Mouse (Mus musculus) right cerebral cortex, postnatal 36 days (tissue): ENCODE results near the gene Rab36.

Source experiments
- DNase-seq, 2 experiments: peaks; one replicate each; pipeline ENCODE4 v3.0.0; 2022; ENCODE audit warnings: low spot score in 2 of 2, mixed read lengths in 1 of 2

The Rab36 gene

GRCm38 (mm10) chr10:75044459-75044858 is 7.6 kb downstream of the Rab36 start:
- no peak for DNase-seq

- no peak for DNase-seq
Observed at GRCm38 (mm10) chr10:75045831-75046230, 9.0 kb downstream of the Rab36 start.

- no peak for DNase-seq
Observed at GRCm38 (mm10) chr10:75048711-75049110, 11.9 kb downstream of the Rab36 start.

- no peak for DNase-seq
Observed at GRCm38 (mm10) chr10:75051364-75052074, 14.7 kb downstream of the Rab36 start.

- no peak for DNase-seq
Observed at GRCm38 (mm10) chr10:75052902-75053301, 16.0 kb downstream of the Rab36 start.

- no peak for DNase-seq
Observed at GRCm38 (mm10) chr10:75053655-75054054, 16.8 kb downstream of the Rab36 start.

- no peak for DNase-seq
Observed at GRCm38 (mm10) chr10:75054125-75054524, 17.3 kb downstream of the Rab36 start.

GRCm38 (mm10) chr10:75055672-75056071 is 18.8 kb downstream of the Rab36 start:
- no peak for DNase-seq

- DNase-seq, result no peak
Observed at GRCm38 (mm10) chr10:75056255-75056654, 19.4 kb downstream of the Rab36 start.

GRCm38 (mm10) chr10:75058336-75058735 is 21.5 kb downstream of the Rab36 start:
- DNase-seq, result no peak

- DNase-seq, result no peak
Observed at GRCm38 (mm10) chr10:75058761-75059395, 22.0 kb downstream of the Rab36 start.

GRCm38 (mm10) chr10:75059396-75059795 is 22.5 kb downstream of the Rab36 start:
- peak in 1 of 2 experiments; percentile 71 for DNase-seq

GRCm38 (mm10) chr10:75060217-75060842 is 23.5 kb downstream of the Rab36 start, which contains the start of gene Bcr:
Bcr (plus strand) TSS chr10:75060592.
- peak; percentile 49 to 59 for DNase-seq

- DNase-seq, result no peak
Observed at GRCm38 (mm10) chr10:75060843-75061235, 24.0 kb downstream of the Rab36 start.

- no peak for DNase-seq
Observed at GRCm38 (mm10) chr10:75061341-75062188, 24.7 kb downstream of the Rab36 start.

GRCm38 (mm10) chr10:75062189-75062561 is 25.3 kb downstream of the Rab36 start:
- DNase-seq, result no peak

GRCm38 (mm10) chr10:75062621-75063020 is 25.8 kb downstream of the Rab36 start:
- DNase-seq, result no peak

- DNase-seq, result no peak
Observed at GRCm38 (mm10) chr10:75063301-75063965, 26.6 kb downstream of the Rab36 start.

- DNase-seq, result no peak
Observed at GRCm38 (mm10) chr10:75065691-75066090, 28.8 kb downstream of the Rab36 start.

GRCm38 (mm10) chr10:75067446-75067845 is 30.6 kb downstream of the Rab36 start:
- DNase-seq, result no peak

GRCm38 (mm10) chr10:75068086-75068485 is 31.2 kb downstream of the Rab36 start:
- no peak for DNase-seq
